Mouse (Mus musculus) CH12F3 (cell line): ENCODE measurements at regions not wholly inside any gene's neighbourhood (a gene's known extent, or its start where the extent isn't known, plus 50 kb on each side); places are given as distances from the start of the nearest gene placed in this dataset.

Source experiments
- in situ Hi-C: fragments of 300-500 bp; cut with MboI; formaldehyde crosslinking; loops from 2 replicates; pipeline ENCODE4 v1.14.3; 2020; ENCODE audit warnings: low sequenced_read_pairs

DNA sequence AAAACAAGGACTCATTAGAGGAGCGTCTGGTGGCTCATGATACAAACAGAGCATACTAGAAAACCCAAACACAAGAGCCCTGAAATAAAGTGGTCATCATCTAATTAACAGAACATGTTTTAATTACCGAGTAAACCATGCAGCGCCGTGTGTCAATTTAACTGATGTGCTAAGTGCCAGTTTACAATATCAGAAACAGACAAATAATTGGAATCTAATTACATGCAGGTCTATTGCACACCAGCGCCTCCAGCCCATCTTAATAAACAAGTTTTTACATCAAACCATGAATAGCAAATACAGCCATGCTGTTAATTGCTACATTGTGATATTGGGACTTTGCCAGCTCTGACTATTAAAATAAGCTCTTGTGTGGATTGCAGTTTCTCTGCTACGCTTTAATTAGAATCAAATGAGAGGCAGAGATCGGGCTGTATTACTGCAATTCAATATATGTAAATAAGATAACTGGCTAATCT, 425.3 kb upstream of the Gm765 start:
- in situ Hi-C loops = no loop called here

DNA sequence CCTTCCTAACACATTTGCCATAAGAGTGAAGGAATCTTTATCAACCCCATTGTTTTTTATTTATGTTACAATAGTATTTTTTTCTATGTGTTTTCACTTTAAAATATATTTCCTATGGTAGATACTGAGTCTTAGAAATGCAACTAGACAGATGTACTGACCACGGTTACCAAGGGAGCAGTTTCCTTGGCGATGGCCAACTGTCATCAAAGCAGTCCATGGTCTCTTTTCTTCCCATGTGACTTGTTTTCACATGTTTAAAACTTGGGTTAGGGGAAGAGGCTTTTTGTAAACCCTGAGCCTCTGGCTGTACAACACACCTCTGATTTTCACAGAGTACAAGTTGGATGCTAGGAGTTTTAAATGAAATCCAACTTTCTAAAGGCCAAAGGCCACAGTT, 411.9 kb upstream of the Gm765 start:
- in situ Hi-C loops = no loop called here

DNA sequence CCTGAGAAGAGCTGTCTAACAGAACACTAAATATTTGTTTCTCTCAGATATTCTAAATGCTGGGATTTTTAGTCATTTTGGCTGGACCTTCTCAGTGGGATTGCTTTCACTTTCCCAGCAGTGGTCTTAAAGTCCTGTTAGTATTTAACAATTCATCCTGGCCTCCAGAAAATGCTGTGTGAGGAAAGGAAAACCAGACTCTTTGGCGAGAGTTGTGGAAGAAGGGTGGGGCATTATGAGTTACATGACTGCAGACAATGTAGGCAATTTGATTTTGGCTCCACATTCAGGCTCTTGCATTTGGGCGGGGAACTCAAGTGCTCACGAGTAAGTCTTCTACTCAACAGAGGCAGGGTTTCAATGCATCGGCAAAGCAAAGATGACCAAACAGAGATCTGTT, 406.1 kb upstream of the Gm765 start:
- in situ Hi-C loops = no loop called here

DNA sequence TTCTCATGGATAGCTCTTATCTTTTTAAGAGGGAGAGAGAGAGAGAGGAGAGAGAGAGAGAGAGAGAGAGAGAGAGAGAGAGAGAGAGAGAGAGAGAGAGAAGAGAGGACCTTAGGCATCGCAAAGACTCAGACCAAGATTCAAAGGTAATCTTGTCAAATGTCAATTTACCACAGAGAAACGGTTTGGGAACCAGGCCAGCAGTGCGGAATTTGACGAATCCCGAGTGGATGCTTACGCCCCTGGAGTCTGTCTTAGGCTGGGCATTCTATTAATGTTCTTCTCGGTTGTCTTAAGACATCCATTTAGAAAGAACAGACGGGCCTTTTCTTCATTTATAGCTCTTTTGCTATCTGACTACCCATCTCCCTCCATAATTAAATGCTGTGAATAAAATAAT, 404.4 kb upstream of the Gm765 start:
- in situ Hi-C loops = no loop called here

DNA sequence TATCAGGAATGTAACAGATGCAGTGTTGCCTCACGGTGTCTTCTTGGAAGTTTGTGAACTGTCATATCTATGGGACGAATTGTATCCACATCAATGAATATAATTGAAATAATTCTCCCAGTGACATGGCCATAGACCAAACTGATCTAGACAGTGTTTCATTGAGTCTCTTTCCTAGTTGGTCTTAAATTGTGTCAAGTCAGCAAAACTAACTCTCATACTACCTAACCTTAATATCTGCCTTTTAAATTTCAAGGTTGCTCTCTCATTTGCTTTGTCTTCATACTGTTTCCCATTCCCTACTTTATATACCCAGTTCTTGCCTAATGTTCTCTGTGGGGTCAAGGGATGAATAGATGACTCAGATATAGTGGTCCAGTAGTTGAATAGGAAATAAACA, 397.9 kb upstream of the Gm765 start:
- in situ Hi-C loops = no loop called here

DNA sequence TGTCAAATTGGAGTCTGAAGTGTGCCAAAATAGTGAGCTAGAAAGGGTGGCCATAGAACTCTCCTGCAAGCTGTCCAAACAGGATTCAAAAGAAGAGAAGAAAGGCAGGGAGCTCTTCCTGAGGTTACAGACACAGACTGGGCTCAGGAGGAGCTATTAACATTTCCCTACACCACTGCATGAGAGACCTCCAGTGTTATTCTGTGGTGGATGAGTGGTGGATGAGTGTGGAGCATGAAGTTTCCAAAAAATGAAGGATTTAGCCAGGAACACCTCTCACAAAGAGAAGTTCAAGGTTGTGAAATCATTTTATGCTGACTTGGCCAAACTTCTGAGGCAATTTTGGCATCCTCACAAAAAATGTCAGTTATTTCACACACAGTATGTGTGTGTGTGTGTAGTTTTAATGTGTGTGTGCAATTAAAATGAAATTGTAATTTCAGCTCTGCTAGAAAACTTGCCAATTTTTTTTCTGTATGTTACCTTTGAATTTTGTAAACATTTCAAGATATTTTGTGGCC, 388.5 kb upstream of the Gm765 start:
- in situ Hi-C loops = no loop called here

DNA sequence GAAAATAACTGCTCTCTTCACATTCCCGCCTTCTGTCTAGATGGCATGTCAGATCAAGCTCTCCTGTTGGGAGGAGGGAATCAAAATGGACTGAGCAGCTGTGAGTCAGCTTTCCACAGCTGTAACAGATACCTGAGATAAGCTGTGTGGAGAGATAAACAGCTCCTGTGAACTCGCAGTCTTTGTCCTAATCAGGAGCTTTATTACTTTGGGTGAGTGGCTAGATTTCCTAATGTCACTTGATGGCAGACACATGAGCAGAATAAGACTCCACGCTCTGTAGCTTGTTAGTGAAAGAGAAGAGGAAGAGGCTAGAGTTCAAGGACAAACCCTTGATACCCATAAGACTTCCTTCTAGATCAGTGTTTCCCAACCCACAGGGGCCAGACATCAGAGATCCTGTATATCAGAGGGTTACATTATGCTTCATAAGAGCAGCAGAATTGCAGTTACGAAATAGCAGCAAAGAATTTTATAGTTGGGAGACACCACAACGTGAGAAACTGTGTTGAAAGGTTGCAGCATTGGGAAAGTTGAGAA, 384.1 kb upstream of the Gm765 start:
- in situ Hi-C loops = no loop called here

DNA sequence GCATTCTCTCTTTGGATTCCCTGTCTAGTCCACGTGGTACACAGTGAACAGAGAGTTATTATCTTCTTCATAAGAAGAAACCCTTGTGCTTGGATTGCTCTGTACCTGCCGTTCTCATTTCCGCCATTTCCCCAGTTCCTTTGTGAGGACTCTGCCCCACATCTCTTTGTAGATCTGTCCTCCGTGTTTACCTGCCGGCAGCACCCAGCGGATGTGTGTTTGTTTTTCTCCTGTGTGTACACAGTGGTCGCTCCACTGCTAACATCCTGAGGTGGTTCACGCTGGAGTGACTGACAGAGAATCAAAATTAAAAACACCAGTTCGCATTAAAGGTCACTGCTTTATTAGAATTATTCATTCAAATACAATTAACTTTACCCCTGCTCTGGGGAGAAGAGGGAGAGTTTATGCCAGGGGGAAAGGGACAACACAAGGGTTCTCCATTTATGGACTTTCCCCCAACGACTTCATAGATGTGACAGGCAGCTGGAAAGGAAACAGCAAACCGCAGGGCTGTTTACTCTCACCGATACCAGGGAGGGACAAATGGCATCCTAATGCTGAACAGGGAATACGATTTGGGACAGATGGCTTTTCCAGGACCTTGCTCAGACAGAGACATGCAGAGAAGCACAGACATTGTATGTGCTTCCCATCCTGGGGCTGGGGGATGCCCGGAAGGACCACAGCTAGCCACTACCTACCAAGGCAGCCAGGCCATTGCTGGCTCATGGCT, 362.5 kb upstream of the Gm765 start:
- in situ Hi-C loops = no loop called here

DNA sequence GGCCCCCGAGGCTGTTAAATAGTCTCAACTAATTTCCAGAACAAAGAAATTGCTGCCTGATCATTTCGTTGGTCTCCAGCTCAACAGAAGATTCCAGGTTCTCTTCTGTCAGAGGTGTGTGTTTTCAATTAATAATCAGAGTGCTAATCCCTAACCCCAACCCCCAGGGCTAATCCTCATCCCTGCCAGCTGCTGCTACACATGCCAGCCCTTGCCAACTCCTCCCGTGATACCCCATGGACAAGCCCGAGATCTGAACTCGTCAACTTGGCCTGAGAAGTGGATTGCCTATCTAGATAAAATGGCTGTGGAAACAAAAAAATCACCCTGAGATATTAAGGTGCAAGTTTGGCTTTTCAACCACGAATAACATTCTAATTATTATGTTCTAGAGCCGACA, 355.0 kb upstream of the Gm765 start:
- in situ Hi-C loops = no loop called here

DNA sequence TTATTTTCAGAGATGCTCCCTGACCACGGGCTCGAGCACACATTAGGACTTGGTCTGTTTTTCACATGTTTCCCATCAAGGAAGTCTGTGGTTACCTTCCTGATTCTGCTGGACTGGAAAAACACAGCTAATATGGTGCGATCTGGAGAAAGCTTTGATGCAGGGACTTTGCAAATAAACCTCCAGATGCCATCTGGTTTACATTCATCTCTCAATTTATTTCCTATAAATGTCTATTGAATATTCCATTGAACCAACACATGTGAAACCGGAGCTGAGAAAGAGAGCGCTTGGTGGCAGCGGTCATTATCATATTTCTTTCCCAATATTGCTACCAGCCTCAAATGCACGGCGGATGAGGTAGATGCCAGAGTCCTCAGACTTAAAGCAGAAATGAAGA, 350.9 kb upstream of the Gm765 start:
- in situ Hi-C loops = no loop called here

DNA sequence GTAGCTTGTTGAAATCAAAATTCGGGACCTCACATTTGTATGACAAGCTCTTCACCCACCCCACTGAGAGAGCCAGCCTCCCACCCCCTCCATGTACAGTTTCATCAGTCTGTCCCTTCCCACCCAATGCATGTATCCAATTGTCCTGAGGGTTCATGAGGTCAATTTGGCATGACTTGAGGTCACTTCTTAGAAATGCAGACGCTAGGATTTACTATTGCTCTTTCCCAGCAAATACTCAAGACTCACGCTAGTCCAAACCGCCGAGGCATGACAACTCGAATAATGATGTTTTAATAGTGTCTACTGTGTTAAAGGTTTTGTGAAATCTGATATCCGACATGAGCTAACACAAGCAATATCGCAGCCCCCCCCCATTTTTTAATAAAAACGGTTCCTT, 347.6 kb upstream of the Gm765 start:
- in situ Hi-C loops = no loop called here

DNA sequence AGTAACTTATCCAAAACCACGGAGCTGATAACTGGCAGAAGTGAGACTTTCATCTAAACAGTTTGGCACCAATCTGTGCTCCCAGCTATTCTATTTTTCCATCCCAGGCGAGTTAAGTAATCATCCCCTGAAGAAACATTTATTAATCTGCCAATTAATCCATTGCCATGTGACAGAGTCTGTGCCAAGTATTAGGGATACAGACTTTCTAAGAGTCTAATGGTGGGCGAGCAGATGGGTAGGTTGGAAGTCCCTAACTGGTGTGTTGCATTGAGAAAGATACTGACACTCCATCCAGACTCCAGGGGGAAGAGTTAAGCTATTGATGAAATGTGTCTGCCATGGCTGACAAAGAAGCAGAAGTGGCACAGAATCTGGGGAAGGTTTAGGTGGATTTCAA, 346.8 kb upstream of the Gm765 start:
- in situ Hi-C loops = no loop called here

DNA sequence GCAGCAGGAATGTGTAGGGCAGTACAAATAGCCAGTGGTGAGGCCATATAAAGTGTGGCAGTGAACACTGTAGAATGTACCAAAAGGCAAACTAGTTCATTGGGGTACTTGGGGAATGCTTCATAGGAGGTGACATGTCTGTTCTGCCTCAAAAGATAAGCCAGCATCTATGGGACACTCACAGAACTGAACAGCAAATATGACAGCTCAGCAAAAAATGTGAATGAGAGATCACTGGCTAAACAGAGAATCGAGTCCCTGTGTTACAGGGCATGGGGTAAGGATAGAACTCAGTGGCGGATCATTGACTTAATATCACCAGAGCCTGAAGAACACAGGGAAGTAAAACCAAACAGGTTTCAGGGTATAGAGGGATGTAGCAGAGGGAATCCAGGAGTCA, 346.1 kb upstream of the Gm765 start:
- in situ Hi-C loops = no loop called here

DNA sequence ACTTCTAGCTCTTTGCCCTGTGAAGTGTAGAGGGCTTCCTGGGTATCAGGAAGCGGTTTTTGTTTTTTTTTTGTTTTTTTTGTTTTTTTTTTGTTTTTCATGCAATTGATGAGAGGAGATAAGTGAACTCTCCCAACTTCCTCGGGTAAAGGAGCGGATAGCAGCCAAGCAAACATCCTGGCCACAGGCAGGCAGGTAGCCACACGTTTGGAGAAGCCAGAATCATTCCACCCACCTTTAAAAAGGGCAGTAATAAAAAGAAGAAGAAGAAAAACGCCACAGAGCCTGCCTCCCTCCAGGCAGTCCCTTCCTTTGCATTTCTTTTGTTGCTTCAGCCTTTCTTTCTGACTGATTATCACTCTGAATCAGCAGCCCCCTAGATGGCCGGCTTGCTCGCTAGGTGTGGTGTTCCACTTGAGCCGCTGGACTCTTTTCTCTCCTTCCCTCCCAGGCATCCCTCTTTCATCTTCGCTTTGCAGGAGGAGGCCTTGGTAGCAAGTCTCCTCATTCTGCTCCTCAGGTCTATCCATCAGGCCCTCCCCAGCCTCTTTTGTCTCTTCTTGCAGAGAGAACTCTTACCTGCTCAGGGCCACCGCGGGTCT, 323.9 kb upstream of the Gm765 start:
- in situ Hi-C loops = no loop called here

DNA sequence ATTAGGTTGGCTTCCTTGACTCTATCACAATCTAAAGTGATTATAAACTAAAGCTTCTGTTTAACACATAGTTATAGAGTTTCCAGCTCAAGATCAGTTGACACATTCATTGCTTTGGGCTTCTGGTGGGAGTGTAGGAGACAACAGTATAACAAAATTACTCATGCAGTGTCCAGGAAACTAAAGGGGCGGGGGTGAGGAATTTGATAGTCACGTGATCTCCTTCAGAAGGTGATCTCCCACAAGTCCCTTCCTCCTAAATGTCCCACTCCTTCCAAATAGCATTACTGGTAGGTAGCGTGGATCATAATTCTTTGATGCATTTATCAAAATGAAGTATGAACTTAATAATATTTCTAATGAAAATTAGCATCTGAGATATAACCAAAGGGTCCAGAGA, 309.3 kb upstream of the Gm765 start:
- in situ Hi-C loops = no loop called here

DNA sequence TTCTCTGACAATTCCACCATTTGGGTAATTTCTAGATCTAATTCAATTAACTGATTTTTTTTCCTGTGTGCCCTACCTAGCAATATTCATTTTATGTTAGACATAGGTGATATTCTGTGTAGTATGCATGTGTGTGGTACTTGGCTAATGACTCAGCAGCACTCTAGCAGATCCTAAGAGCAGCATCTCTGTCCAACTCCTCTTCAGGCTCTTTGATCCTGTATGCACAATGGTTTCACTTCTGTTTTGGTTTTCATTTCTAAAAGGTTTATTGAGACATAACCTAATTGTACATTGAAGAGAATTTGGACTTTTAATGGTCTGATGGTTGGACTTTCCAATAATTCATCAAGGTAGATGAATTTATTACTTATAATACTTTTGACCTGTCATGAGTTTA, 308.8 kb upstream of the Gm765 start:
- in situ Hi-C loops = no loop called here

DNA sequence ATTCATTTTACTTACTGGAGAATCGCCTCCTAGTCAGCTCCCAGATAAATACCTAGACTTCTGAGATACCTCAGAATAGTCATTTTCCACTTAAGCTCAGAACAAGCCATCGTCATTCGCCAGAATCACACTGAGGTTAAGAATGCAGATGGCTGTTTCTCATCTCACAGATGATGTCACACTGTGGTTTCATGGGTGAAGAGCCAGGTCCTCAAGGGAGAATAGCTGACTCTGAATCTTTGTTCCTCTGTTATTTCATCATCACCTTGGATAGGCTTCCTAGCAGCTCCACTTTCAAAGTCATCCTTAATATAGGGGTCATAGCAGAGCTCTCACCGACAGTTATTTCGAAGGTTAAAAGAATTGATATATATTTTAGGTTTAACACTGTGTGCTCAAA, 297.8 kb upstream of the Gm765 start:
- in situ Hi-C loops = no loop called here

DNA sequence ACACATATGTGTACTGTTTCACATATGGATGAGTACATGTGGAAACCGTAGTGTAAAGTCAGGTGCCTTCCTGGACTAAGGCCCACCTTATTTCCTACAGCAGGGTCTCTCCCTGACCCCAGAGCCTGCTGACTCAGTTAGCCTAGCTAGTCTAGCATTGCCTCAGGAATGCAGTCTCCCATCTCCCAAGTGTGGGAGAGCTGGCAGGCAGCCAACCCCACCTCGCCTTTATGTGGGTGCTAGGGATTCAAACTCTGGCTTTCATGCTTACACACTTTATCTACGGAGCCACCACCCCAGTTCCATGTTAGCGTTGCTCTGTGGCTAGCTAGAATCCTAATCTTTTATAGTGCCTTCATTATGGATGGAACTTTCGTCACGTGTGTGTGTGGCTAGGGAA, 293.3 kb upstream of the Gm765 start:
- in situ Hi-C loops = no loop called here

DNA sequence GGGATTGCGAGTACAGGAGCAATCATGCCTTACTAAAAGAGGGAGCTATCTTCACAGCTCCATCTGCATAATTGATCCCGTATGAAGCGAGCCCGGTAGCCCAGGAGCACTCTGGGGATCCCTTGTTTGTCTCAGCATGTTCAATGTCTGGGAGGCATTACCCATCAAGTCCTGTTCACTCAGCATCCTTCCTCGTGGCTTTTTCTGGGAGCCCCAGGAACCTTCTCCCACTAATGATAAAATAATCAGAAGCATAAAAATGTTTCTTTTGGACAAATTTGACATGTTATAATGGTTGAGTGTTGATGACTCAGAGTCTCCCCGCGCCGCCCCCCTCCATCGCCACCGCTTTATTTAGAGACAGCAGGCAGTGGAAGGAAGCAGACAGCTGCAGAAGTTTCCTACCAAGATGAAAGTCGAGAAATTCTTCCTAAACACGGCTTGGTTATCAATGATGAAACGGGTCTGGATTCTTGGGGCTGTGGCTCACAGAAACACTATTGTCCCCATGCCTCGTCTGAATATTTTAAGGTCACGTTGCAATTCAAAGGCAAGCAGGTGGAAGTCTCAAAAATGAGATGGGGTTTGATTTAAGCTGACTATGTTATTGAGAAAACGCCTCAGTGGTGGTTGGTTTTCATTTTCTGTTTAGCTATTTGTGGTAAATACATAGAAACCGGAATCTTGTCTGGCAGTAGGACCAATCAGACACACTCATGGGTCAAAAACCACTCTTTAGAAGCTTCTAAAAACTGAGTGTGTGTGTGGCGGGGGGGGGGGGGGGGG, 289.9 kb upstream of the Gm765 start:
- in situ Hi-C loops = no loop called here

DNA sequence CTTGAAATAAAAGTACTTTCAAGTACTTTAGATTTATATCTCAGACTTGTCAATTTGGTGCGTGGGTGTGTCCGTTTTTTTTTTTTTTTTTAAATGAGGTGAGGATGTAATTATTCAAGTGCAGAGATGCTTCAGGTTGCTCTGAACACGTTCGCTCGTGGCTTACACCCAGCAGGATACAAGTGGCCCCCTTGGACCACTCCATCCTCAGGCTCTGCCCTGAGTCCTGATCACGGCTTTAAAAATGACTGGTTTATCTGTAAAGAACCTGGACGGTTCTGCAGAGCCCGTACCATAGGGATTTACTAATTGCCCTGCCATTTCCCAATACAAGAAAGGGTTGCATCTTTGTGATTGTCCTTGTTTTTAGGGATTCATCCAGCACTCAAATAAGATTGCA, 288.7 kb upstream of the Gm765 start:
- in situ Hi-C loops = no loop called here

DNA sequence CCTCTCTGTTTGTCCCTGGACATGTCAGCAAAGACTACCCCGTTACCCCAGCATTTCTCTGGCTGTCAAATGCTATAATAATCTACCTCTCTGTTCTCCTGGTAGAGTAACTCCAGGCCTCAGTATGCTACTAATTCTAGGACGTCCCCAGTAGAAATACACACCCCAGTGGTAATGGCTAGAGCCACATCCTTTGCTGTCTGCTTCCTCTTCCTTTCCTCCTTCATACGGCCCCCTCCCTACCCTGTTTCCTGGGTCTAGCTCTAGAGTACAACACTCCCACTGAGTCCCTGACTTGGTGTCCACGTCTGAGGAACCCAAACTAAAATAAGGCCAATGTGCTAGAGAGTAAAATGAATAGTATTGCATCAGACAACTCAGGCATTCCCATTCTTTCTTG, 287.1 kb upstream of the Gm765 start:
- in situ Hi-C loops = no loop called here

DNA sequence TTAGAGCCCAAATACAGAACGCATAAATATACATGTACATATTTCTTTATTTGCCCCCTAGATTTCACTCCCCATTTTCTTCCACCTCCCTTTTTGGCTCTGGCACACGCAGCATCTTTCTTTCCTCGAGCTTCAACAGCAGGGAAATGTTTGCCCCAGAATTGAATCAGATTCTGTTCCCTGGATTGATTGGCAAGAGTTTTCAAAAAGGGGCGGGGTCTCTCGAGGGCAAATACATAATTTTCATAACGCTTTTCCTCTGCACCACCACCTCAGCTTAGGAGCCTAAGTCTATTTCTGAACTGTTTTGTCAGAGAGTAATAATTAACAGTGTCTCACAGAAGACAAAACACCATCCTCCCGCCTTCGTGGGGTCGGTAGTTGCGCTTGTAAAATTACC, 283.9 kb upstream of the Gm765 start:
- in situ Hi-C loops = no loop called here
